Mouse (Mus musculus): ENCODE results near the gene Erbin.

Erbin gene

DNA sequence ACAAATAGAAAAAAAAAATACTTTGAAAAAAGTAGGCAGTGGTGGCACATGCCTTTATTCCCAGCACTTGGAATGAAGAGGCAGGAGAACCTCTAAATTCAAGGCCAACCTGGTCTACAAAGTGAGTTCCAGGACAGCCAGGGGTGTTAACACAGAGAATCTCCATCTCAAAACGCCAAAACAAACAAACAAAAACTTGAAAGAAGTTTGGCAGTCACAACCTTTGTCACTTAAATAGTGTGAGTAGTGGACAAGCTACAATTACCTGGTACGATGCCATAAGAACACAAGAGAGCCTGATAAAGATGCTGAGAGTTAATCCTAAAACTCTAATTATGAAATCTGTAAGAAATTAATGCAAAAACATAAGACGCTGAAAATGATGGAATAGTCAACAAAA lies 8.0 kb downstream of the Erbin start:
- DNase-seq (ENCODE audit: low spot score in 2 of 2): no peak

DNA sequence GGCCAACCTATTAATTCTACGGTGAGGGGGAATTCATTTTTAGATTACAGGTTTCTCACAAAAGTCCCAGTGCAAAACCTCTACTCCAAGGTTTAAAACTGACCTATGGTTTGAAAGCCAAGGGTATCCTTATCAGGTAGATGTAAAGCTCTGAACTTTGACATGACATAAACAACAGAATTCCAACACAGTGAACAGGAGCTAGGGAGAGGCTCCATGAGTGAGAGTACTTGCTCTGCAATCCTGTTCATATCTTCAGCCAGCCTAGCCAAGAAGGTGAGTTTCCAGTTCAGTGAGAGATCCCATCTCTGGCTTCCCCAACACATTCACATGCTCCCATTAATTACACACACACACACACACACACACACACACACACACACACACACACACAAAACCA lies 9.7 kb downstream of the Erbin start:
- DNase-seq (ENCODE audit: low spot score in 2 of 2): no peak

DNA sequence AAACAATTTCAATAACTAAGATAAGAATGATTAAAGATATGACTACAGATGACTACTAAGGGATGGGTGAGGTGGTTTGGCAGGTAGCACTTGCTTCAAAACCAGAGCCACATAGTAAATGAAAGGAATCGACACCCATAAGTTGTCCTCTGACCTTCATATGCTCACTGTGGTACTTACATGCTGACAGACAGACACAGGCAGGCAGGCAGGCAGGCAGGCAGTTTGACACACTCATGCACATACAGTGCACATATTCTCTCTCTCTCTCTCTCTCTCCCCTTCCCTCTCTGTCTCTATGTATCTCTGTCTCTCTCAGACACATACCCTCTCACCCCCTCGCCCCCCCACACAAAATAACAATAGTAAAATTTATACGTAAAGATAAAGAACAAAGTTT lies 10.4 kb downstream of the Erbin start:
- DNase-seq (ENCODE audit: low spot score in 2 of 2): no peak

DNA sequence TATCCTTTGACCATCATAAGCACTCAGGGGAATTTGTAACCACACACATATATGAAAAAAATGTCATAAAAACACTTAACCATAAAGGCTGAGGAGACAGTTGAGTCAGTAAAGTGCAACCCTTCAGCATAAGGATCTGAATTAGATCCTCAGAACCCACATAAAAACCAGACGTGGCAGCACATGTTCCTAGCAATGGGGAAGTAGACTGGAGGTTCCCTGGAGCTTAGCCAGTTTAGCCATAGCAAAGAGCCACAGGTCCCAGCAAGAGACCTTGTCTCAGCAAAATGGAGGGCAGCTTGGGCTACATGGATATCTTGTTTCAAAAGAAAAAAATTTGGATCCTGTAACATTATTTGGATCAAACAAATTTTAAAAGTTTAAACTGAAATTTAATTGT lies 20.3 kb downstream of the Erbin start:
- no peak for DNase-seq (ENCODE audit: low spot score in 2 of 2)

DNA sequence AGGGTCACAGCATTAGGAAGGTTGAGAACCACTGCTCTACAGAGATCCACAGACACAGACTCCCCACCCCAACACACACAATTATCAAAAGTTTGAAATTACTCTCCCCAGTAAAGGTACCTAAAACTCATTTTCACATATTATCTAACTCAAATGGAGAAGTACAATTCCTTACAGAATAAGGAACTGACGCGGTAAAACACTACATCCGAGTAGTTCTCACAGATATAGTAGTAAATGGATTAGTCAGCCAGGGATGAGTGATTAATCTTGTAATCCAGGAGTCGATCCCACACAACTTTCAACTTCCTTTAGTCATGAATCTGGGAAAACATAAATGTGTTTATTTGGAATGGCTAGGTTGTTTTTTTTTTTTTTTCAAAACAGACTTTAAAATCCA lies 22.7 kb downstream of the Erbin start:
- DNase-seq (ENCODE audit: low spot score in 2 of 2): no peak

DNA sequence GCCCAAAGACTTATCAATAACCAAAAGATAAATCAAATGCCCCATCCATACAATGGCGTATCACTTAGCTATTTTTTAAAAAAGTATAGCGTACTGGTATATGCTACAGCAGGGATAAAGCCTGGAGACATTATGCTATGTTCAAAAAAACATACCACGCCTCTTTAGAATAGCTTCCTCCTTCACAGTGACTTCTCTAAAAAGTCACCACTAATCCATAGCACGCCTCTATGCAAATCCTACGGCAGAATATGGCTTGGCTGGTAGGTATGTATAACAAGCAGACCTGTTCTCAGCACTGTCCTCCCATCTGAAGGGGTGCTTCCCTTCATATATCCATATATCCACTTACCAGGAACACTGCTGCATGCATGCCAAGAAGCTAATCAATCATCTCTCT lies 27.2 kb downstream of the Erbin start:
- DNase-seq (ENCODE audit: low spot score in 2 of 2): no peak

DNA sequence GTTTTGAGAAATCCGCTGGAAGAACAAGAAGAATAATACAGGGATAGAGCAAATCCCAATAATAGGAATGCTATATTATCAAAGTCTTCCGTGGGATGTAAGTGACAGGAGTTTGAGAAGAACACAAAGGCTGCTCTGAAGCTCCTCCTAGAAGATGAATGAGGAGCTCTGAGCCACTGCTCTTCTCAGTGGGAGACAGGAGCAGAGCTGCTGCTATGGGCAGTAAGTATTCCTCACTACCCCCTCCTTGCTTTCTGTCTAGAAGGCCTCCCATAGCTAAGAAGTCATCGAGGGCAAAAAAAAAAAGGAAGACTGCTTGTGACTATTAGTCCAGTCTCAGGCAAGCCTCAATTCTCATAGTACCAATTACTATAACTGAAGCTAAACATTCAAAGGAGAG lies 30.3 kb downstream of the Erbin start:
- no peak for DNase-seq (ENCODE audit: low spot score in 2 of 2)

DNA sequence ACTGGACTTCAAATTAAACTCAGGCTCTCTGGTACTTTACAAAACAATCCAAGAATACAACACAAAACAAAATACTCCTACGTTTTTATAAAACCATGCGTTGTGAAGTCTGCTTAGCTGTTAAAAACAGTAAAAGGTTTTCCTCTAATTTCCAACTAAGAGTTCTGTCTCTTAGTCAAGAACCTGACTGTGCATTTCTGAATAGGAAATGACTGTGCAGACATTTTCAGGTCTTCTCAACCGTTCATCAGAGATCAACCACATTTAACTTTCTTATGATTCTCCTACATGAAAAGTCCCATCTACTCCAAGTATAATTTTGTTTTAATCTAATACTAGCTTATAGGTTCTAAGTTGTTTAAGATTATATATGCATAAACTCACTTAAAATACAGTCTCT lies 33.8 kb downstream of the Erbin start:
- no peak for DNase-seq (ENCODE audit: low spot score in 2 of 2)

DNA sequence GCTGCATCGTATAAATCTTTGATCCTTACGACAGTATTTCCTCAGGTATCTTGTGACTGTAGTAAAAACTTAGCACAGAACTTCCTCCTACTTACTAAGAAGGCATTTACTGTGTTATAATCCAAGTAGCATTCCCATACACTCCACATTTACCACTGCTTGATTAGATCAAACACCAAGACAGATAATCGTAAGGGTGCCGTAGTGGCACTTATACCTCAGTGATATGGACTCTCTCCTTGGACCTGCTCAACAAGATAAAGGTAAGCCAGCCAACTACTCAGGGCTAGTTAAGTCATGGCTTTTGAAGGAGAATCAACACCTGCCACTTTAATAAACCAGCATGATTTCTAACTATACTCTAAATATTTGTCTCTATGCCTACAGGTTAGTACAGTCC lies 39.1 kb downstream of the Erbin start:
- DNase-seq (ENCODE audit: low spot score in 2 of 2): no peak

DNA sequence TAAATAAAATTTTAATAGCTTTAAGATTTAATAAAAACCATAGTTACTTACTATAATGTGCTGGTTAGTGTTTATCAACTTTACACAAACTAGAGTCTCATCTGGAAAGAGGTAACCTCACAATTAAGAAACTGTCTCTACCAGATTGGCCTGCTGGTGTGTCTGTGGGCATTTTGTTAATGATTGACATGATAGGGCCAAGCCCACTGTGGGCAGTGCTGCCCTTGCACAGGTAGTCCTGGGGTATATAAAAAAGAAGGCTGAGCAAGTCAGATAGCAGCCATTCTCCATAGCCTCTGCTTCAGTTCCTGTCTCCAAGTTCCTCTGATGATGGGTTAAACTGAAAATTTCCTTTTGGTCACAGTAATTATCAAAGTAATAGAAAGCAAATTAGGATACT lies 43.6 kb downstream of the Erbin start:
- no peak for DNase-seq (ENCODE audit: low spot score in 2 of 2)

DNA sequence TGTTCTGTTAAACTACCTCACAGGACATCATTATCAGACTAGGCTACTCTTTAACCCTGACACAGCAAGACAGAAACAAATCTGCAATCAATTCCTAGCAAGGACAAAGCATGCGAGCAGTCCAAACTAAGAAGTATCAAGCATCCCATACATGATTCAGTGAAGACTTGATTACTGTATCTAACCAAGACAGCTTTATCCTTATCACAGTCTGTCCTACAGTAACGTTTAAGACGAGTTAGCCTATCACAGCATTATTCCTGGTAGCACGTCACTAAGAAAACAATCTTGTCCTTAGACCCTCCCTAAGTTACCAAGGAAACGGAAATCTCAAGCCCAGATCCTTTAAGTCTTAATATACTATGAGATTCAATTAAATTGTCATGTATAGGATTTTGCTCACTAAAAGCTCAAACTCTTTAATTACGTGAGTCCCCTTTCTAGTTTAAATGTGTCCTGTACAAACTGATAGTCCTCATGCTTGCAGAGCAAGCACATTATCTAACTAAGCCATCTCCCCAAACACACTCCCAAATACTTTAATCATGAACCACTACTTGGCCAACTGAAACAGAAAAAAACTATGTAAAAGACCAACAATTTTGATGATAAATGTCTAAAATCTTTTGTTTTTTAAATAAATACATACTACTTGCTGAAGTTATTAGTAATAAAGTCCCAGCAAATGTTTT lies 44.3 kb downstream of the Erbin start:
- DNase-seq (ENCODE audit: low spot score in 2 of 2): no peak

DNA sequence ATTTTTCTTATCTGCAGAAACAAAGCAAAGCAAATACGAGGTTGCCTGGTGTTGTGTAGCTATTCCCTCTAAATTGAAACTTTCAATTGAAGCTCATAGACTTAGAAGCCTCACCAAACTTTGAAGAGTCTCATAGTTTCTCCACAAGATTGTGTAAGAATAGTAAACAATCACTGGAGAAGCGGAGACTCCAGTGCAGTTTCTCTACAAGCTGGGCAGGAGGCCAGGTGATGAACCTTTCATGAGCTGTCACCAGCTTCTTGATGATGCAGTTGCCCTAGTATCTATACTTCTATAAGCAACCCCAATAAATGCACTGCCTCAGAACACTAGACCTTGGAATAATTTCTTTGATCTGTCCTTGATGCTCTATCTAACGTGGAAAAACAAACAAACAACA lies 49.5 kb downstream of the Erbin start:
- no peak for DNase-seq (ENCODE audit: low spot score in 2 of 2)

DNA sequence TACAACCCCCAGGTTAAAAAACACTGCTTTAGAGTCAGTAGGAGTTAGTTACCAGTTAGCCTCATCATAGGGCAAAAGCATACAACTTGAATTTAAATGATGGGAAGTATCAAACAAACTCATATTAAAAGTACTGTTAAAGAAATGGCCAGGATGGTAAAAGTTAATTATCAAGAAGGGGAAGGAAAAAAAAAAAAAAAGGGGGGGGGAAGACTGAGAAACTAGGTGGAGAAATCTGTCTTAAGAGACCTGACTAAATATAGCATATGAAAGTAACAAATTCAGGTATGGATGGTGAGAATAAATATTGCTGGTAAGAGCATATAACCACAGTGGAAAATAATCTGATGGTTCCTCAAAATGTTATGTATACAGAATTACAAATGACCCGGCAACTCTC lies 50.2 kb downstream of the Erbin start:
- DNase-seq (ENCODE audit: low spot score in 2 of 2): no peak

DNA sequence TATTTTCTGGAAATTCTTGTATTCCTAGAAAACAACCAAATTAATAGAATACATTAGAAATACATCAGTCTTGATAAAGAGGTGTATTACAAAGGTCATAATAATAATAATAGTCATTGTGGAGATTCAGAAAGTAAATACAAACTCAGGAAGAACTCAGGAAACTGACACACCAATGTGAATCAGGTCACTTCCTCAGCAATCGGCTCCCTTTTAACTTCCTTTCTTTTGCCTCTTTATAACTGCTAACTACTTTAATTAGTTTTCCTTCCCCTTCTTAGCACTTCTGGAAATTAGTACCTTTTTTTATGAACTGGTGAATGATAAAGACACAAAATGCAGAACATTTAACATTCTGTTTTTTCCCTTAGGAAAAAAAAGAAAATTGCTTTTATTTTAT lies 51.4 kb downstream of the Erbin start:
- DNase-seq (ENCODE audit: low spot score in 2 of 2): no peak

DNA sequence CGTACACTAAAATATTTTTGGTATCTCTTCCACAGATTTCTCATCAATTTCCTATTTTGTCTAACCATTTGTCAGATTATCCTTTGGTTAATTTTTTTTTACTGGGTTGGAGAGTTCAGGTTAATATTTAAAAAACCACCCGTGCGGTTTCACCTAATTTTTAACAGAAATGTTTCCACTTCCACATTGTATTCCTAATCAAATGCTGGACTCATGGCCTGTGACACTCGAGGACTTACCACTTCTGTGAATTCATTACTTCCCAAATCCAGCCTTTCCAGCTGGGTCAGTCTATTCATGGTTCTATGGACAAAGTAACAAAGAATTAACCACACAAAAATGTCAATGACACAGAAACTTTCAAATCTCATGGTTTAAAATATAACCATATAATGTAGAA lies 58.3 kb downstream of the Erbin start:
- DNase-seq (ENCODE audit: low spot score in 2 of 2): no peak

DNA sequence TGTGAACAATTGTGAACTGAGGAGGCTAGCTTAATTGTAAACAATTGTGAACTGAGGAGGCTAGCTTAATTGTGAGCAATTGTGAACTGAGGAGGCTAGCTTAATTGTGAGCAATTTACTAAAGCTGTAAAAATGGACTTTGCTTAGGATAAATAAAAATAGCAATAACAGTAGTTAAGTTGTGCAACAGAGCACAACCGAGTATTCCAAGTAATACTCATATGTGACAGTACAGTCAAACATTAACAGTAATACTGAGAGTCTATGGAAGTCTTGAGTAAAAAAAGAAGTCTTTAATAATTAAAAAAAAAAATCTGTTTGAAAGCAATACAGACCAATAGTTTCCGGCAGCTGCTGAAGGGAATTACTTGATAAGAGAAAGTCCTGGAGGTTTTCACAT lies 61.3 kb downstream of the Erbin start:
- DNase-seq (ENCODE audit: low spot score in 2 of 2): no peak

DNA sequence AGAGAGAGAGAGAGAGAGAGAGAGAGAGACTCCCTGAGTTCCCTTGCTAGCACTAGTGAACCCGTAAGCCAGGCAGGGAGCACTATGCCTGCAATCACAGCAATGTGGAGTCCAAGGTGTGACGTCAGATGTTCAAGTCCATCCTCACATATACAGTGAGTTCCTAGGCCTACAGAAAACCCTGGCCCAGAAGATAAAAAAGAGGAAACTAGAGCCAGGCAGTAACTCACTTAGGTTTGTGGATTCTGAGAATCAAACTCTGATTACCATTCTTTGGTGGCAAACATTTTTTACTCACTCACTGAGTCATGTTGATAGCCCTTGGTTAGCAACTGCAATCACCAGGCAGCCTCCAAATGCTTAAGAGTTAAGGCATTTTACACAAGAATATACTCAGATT lies 72.7 kb downstream of the Erbin start:
- DNase-seq (ENCODE audit: low spot score in 2 of 2): no peak

DNA sequence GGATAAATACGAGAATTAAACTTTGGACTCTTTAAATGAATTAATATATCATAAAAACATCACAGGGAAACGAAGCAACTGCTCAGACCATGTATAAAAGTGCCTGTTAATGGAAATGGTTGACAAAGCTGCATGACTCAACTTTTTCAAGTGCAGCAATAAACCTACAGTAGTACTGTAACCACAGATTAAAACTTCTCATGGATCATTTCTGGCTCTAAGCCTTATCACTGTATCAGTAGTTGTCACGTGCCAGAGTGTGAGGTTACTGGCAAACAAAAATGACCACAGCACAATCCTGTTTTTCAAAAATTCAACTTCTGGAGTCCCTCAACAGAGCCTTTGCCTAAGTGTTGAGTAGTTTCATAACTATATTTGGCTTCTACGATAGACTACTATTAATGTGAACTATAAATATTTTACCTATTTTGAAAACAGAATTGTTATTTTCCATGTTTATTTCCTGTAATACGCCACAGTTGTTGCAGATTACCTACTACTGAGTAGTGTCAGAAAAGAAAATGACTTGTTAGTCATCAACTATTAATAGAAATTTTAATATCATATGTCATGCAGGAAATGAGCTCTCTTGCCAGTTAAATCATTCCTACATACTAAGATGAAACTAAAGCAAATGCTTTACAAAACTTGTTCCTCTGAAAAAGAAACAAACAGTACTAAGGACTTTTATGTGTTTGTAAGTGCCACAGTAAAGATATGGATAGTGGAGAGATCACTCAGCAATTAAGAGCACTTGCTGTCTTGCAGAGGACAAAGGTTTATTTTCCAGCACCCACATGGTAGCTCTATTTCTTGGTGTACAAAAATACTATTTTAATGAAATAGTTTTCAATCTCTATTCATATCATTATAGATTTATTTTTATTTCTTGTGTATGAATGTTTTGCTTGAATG lies 78.8 kb downstream of the Erbin start:
- DNase-seq (ENCODE audit: low spot score in 2 of 2): no peak

DNA sequence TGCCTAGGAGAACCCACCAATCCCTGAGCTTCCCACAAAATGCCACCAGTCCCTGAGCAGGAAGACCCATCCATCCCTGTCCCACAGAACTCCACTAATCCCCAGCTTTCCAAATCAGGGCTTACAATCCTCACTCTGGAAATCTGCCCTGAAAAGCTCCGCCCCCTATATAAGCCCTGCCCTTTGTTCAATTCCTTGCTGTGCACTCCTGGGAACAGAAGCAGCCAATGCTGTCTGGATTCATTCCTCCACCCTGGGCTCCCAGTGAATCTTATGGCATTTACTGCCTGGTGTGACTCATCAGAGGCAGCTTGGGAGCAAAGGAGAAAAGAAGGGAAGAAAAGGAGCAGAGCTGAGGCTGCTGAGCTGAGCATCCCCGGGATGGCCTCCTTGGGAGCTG lies 81.7 kb downstream of the Erbin start:
- DNase-seq (ENCODE audit: low spot score in 2 of 2): no peak

DNA sequence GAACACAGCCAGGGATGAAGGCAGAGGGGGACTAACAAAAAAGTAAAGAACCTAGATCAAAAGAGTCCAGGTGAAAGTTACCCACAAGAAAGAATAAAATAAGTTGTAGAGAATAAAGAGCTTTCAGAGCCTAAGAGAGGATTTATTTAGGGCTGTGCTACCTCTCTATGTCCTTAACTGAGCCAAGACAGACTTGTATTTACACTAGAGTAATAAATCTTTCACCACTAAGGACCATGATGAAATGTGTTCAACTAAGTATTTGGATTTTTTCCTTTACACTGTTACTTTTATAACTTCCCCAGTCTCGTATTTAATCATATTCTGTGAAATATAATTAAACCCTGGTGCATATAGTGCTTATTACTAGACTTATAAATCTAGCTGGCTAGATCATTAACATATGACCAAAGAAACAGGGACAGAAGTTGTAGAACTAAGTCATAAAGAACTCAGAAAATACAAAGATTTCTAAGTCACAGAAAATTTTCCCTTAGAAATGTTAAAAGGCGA lies 90.6 kb downstream of the Erbin start:
- no peak for DNase-seq (ENCODE audit: low spot score in 2 of 2)

DNA sequence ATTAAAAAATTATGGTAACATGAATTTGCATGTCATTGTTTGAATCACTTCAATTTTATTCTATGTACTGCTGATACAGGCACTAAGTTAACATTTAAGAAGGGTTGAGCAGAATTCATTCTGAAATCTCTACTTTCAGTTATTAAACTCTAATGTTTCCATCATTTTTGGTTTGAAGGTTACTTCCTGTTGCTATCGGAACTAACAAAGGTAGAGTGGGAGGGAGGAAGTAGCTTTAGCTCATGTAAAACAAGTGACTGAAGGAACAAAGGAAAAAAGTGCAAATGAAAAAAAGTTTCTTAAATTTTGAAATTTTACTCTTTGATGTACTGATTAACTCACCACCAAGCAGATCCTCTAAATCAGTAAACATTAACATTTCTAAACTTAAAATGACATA lies 98.0 kb downstream of the Erbin start:
- no peak for DNase-seq (ENCODE audit: low spot score in 2 of 2)

DNA sequence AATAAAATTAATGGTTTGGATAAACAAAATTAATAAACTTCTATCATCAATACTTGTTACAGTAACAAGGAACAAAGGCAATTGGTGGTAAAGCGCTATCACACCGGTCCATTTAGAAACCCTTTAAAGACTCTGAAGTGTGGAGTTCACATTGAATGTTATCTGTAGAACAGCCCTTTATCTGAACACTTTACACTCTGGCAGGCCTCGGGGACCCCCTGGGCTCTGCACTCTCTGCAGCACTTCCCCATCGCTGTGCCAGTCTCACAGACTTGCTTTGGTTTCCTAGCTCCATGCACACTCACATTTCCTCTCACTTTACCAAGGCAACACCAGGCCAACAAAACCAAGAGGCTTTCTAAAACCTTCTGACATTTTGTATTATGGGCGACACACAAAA lies 100.9 kb downstream of the Erbin start:
- no peak for DNase-seq (ENCODE audit: low spot score in 2 of 2)

DNA sequence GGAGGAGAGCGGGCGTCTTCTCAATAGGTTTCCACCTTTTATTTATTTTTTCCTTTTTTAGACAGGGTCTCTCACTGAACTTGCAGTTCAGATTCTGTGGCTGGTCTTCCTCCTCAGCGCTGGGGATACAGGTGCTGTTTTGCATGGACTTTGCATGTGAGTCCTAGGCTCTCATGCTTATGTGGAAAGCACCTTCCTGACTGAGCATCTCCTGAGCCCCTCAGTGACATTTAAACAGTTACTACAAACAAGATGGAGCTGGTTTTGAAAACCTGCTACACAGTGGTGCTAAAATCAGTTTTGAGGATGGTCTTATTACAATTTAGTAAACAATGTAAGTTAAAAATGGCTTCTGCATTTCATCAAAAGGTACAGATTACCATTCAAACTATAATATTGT lies 102.4 kb downstream of the Erbin start:
- DNase-seq (ENCODE audit: low spot score in 2 of 2): no peak
